ENCODE assay signal across 15 mouse cellular contexts in the genomic region with DNA sequence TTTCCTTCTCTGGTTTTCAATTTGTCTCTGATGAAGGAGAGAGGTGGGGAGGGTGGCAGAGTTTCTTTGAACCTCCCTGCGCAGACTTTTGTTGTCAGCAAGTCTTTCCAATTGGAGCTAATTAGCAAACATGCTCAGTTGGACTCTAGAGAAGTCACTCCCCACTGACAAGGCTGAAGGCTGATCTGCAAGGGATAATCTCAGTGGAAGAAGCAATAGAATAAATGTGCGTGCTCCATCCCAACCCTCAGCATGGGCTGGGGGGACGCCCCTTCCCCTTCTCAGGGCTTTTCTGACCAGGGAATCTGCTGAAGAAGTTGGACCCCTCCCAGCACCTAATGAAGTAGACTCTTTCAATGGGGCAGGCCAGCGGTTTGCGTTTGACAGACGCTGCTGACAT.
"Had no signal": no experiment of that assay in that cellular context is flagged by ENCODE, and none has a peak within 500 bp of the region (broad histone marks: within the 10 kb centered on the region; RNA-seq: fewer than 3 reads in every experiment).

No protein-coding gene starts in this region.

- H3K4me2 ChIP-seq: kidney, embryonic 15.5 days; limb, embryonic 15.5 days; liver, embryonic 12.5 days; lung, embryonic 14.5 days; midbrain, embryonic 13.5 days; neural tube, embryonic 15.5 days; stomach, embryonic 15.5 days had no signal

- H3K9me3 ChIP-seq: kidney, embryonic 15.5 days; limb, embryonic 15.5 days; neural tube, embryonic 15.5 days; stomach, embryonic 15.5 days had no signal

- H3K4me3 ChIP-seq: kidney, embryonic 15.5 days; left cerebral cortex, adult 2 months; limb, embryonic 15.5 days; liver, embryonic 12.5 days; midbrain, embryonic 13.5 days; myocyte; neural tube, embryonic 15.5 days; stomach, embryonic 15.5 days had no signal

- H3K27me3 ChIP-seq: limb, embryonic 15.5 days; liver, embryonic 12.5 days; midbrain, embryonic 13.5 days; neural tube, embryonic 15.5 days; stomach, embryonic 15.5 days had no signal

- H3K36me3 ChIP-seq: kidney, embryonic 15.5 days; limb, embryonic 15.5 days; liver, embryonic 12.5 days; midbrain, embryonic 13.5 days; neural tube, embryonic 15.5 days; stomach, embryonic 15.5 days had no signal

- ATAC-seq: liver, embryonic 12.5 days; midbrain, embryonic 13.5 days had no signal

- DNase-seq: kidney, adult 2 months; kidney, postnatal 25 days; lung, embryonic 14.5 days; lung, postnatal 10 days; right cerebral cortex, postnatal 14 days; thymus, adult 2 months; thymus, postnatal 25 days had no signal

- H3K4me1 ChIP-seq: limb, embryonic 15.5 days; liver, embryonic 12.5 days; stomach, embryonic 15.5 days had no signal

- H3K27ac ChIP-seq: kidney, embryonic 15.5 days; left cerebral cortex, adult 2 months; limb, embryonic 15.5 days; liver, embryonic 12.5 days; midbrain, embryonic 13.5 days; neural tube, embryonic 15.5 days; stomach, embryonic 15.5 days had no signal

- H3K9ac ChIP-seq: kidney, embryonic 15.5 days; limb, embryonic 15.5 days; liver, embryonic 12.5 days; lung, embryonic 14.5 days; midbrain, embryonic 13.5 days; neural tube, embryonic 15.5 days; stomach, embryonic 15.5 days had no signal
